Mouse (Mus musculus) natural killer cell, adult 2 months (primary cell): Measurements from ENCODE around the gene Rmnd5b.
"Not testable (repeated sequence)": the region's sequence is repeated elsewhere in the genome, so short reads cannot be mapped to it uniquely, and the experiment has no call there.

ENCODE experiments used
- DNase-seq, 2 experiments: peaks; one replicate each; pipeline ENCODE4 v3.0.0; 2022; ENCODE audit warnings: low spot score in 2 of 2

The Rmnd5b gene

GRCm38 (mm10) chr11:51621776-51622175 is 13.9 kb downstream of the Rmnd5b start:
- no peak for DNase-seq

GRCm38 (mm10) chr11:51620084-51620483 is 15.6 kb downstream of the Rmnd5b start:
- no peak for DNase-seq

GRCm38 (mm10) chr11:51619409-51620060 is 16.2 kb downstream of the Rmnd5b start, which contains the start of gene Nhp2:
Gene Nhp2 (plus strand): TSS chr11:51619735.
- DNase-seq: peak; percentile 85 to 90

- no peak for DNase-seq
Observed at GRCm38 (mm10) chr11:51618894-51619408, 16.7 kb downstream of the Rmnd5b start.

GRCm38 (mm10) chr11:51617693-51618092 is 18.0 kb downstream of the Rmnd5b start:
- DNase-seq: peak; percentile 61 to 76

GRCm38 (mm10) chr11:51616113-51616512 is 19.6 kb downstream of the Rmnd5b start:
- DNase-seq: not testable (repeated sequence)

GRCm38 (mm10) chr11:51615601-51616000 is 20.1 kb downstream of the Rmnd5b start:
- DNase-seq: peak; percentile 56 to 58

- no peak for DNase-seq
Observed at GRCm38 (mm10) chr11:51615129-51615528, 20.6 kb downstream of the Rmnd5b start.

GRCm38 (mm10) chr11:51614256-51614655 is 21.4 kb downstream of the Rmnd5b start:
- DNase-seq: no peak

GRCm38 (mm10) chr11:51609940-51610339 is 25.8 kb downstream of the Rmnd5b start:
- not testable (repeated sequence) for DNase-seq

- no peak for DNase-seq
Observed at GRCm38 (mm10) chr11:51609266-51609909, 26.3 kb downstream of the Rmnd5b start.

GRCm38 (mm10) chr11:51607096-51607738 is 28.5 kb downstream of the Rmnd5b start:
- DNase-seq: no peak

- DNase-seq: peak; percentile 97
Observed at GRCm38 (mm10) chr11:51606447-51607095, 29.1 kb downstream of the Rmnd5b start, which contains the start of gene Hnrnpab. Gene Hnrnpab (minus strand): TSS chr11:51606847.

- peak; percentile 73 to 82 for DNase-seq
Observed at GRCm38 (mm10) chr11:51605602-51606446, 29.9 kb downstream of the Rmnd5b start.

GRCm38 (mm10) chr11:51602253-51602652 is 33.4 kb downstream of the Rmnd5b start:
- no peak for DNase-seq

- DNase-seq: no peak
Observed at GRCm38 (mm10) chr11:51597553-51597952, 38.1 kb downstream of the Rmnd5b start.

- DNase-seq: no peak
Observed at GRCm38 (mm10) chr11:51595459-51596083, 40.1 kb downstream of the Rmnd5b start.

GRCm38 (mm10) chr11:51594715-51595350 is 40.9 kb downstream of the Rmnd5b start:
- DNase-seq: no peak

GRCm38 (mm10) chr11:51593849-51594248 is 41.8 kb downstream of the Rmnd5b start:
- DNase-seq: no peak

- DNase-seq: no peak
Observed at GRCm38 (mm10) chr11:51593368-51593767, 42.3 kb downstream of the Rmnd5b start.
